Mouse (Mus musculus) heart, adult 2 months (tissue): Measurements from ENCODE around the gene Msi2. TPM values are rescaled to one million over a fixed set of nuclear protein-coding genes. Genes with fewer than 3 reads are reported as not detected.

ENCODE experiments used
- DNase-seq, 2 experiments: peaks; one replicate each; pipeline ENCODE4 v3.0.0; 2021
- H3K27ac ChIP-seq: fragments of 200-600 bp; 2 replicates; pipeline ENCODE4 v1.8.1; 2022
- H3K27me3 ChIP-seq: fragments of 200-500 bp; 2 replicates; pipeline ENCODE4 v1.6.1; 2012; ENCODE audit warnings: mild to moderate bottlenecking, low read length, inconsistent platforms, mixed read lengths; ENCODE audit not compliant: control insufficient read depth, insufficient read depth
- H3K36me3 ChIP-seq: fragments of 200-500 bp; 2 replicates; pipeline ENCODE4 v1.6.1; 2012; ENCODE audit warnings: low read length, inconsistent platforms; ENCODE audit not compliant: control insufficient read depth, insufficient read depth
- H3K4me1 ChIP-seq: fragments of 200-500 bp; 2 replicates; pipeline ENCODE4 v1.6.1; 2011; ENCODE audit warnings: low read length; ENCODE audit not compliant: control insufficient read depth, insufficient read depth
- H3K4me3 ChIP-seq: fragments of 200-600 bp; 2 replicates; pipeline ENCODE4 v1.8.1; 2022
- H3K79me2 ChIP-seq: fragments of 200-500 bp; replicated peaks from 2 replicates; pipeline ENCODE4 v1.6.1; 2012; ENCODE audit warnings: mild to moderate bottlenecking, inconsistent platforms, low read length, moderate library complexity, mixed read lengths; ENCODE audit not compliant: control insufficient read depth, insufficient read depth
- H3K9ac ChIP-seq: fragments of 200-500 bp; 2 replicates; pipeline ENCODE4 v1.6.1; 2012; ENCODE audit warnings: low read depth, mild to moderate bottlenecking, control low read depth, inconsistent platforms, low read length, mixed read lengths
- CTCF ChIP-seq: fragments of 200-600 bp; IDR thresholded peaks from 2 replicates; pipeline ENCODE4 v1.8.1; 2022; ENCODE audit warnings: antibody characterized with exemption, mild to moderate bottlenecking, moderate library complexity
- EP300 ChIP-seq: fragments of 200-500 bp; IDR thresholded peaks from 2 replicates; pipeline ENCODE4 v1.6.1; 2011; ENCODE audit warnings: low read depth, low read length, control low read depth; ENCODE audit not compliant: insufficient read depth
- POLR2A ChIP-seq: fragments of 200-500 bp; IDR thresholded peaks from 2 replicates; pipeline ENCODE4 v1.6.1; 2011; ENCODE audit warnings: mild to moderate bottlenecking, low read depth, low read length, control low read depth; ENCODE audit not compliant: insufficient read depth
- WGBS: fragments of 180-500 bp; shearing (Covaris S2); methylation state at CpG from one replicate; pipeline ENCODE4 v1.1.7; 2018; 5-methylcytosine and 5-hydroxymethylcytosine counted together
- intact Hi-C: fragments of 180-260 bp; cut with DNase I; formaldehyde crosslinking; loops from one replicate; pipeline ENCODE4 v1.15.1; 2025
- polyA plus RNA-seq: library from polyadenylated mRNA; depleted of rRNA; stranded (reverse); fragments of >200 nt; gene quantifications from 2 replicates; pipeline ENCODE4 v1.2.3, GENCODE M21; 2012
- total RNA-seq, 2 experiments: library from RNA; stranded (reverse); gene quantifications; 2 replicates each; pipeline ENCODE4 v1.2.3; 2021

Msi2 gene
- total and polyA plus RNA-seq, 3 experiments = 42.5 to 208 (median 176) TPM

DNA sequence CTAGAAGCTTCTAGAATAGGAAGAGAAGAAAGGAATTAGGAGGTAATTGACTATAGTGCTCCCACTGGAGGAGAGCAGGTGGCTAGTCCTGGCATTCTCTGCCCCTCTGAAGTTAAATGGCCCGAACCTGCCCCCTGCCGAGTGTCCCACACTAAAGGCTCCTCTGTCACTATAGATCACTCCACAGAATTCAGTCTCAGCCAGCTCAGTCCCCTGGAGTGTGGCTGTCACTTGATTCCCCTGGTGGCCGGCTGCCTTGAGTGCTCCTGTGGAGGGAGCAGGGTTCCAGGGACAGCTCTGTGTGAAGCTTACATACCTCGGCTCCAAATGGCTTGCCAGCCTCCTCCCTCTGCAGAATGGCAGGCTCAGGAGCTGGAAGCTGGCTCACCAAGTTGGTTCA, 391.3 kb downstream of the Msi2 start:
- intact Hi-C loops = no loop called here
- no peak overlapping the region for H3K27ac ChIP-seq
- no peak overlapping the region for H3K9ac ChIP-seq
- H3K4me3 ChIP-seq = no peak overlapping the region
- no peaks in the 10 kb centered on the region for H3K79me2 ChIP-seq
- H3K36me3 ChIP-seq = no peaks in the 10 kb centered on the region
- 26% methylated on average over 4 of the region's 4 CpGs for WGBS
- H3K4me1 ChIP-seq = no peaks in the 10 kb centered on the region
- TF ChIP-seq EP300 = no peak
- TF ChIP-seq POLR2A = no peak
- peak; percentile 18 for TF ChIP-seq CTCF
- no peaks in the 10 kb centered on the region for H3K27me3 ChIP-seq
- no peak for DNase-seq

DNA sequence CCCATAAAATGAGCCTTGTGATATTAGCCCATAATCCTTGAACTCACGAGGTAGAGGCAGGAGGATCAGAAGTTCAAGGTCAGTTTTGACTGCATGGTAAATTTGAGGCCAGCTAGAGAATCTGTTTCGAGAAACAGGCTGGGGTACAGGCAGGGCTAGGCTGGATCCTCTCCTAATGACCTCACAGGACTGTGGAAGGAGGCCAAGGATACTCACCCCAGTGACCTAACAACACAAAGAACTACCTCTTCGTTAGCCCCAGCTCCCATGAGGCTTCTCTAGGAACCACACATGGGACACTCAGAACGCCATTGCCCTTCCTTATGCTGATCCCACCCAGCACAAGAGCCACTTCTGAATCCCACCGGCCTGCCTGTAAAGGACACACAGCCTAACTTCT, 399.5 kb downstream of the Msi2 start:
- DNase-seq = no peak
- 37% methylated on average over 5 of the region's 5 CpGs for WGBS

DNA sequence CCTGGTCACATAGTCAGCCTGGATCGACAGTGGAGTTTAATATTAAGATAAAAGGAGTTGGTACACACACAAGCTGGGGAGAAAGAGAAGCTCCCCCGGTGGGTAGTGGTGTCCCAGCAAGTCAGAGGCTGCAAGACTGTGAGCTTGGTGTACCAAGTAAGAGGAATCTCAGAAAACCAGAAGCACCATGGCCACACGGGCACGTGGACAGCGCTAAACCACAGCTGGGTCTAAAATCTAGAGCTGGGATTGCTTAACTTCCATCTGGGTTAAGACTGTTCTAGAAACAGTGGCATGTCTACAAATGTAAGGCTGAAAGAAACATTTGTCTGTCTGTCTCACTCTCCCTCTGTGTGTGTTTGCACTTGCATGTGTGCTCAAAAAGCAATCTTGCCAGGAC, 402.9 kb downstream of the Msi2 start:
- Histone ChIP-seq H3K4me3 (no peak overlapping the region), H3K79me2 (no peaks in the 10 kb centered on the region), H3K9ac (no peak overlapping the region), H3K36me3 (no peaks in the 10 kb centered on the region), H3K4me1 (peaks cover 8% of the 10 kb centered on the region; the same call in 1 of the 2 replicates), H3K27me3 (no peaks in the 10 kb centered on the region), H3K27ac (no peak overlapping the region)
- intact Hi-C loops = no loop called here
- DNase-seq = no peak
- 73% methylated on average over 5 of the region's 5 CpGs for WGBS
- no peak for TF ChIP-seq CTCF
- TF ChIP-seq POLR2A = no peak
- TF ChIP-seq EP300 = no peak

More for the DNA sequence above, 399.5 kb downstream of the Msi2 start:
- Histone ChIP-seq H3K27ac (no peak overlapping the region), H3K79me2 (no peaks in the 10 kb centered on the region), H3K27me3 (no peaks in the 10 kb centered on the region), H3K4me3 (no peak overlapping the region), H3K36me3 (no peaks in the 10 kb centered on the region), H3K4me1 (peaks cover 6% of the 10 kb centered on the region; the same call in 1 of the 2 replicates), H3K9ac (no peak overlapping the region)
- no peak for TF ChIP-seq EP300
- intact Hi-C loops = no loop called here

GRCm38 (mm10) chr11:88314471-88314870, 403.8 kb downstream of the Msi2 start:
- intact Hi-C loops = loop anchor here (5.0 kb wide), 1 partner anchor 43 kb away; no protein-coding TSS in a partner anchor
- no peaks in the 10 kb centered on the region for H3K79me2 ChIP-seq
- no peak overlapping the region for H3K9ac ChIP-seq
- TF ChIP-seq EP300 (no peak), CTCF (no peak), POLR2A (no peak)
- no peak for DNase-seq
- H3K36me3 ChIP-seq = no peaks in the 10 kb centered on the region
- no peaks in the 10 kb centered on the region for H3K27me3 ChIP-seq
- H3K27ac ChIP-seq = no peak overlapping the region
- no peak overlapping the region for H3K4me3 ChIP-seq
- H3K4me1 ChIP-seq = peaks cover 10% of the 10 kb centered on the region
- WGBS = 61% methylated on average over 6 of the region's 6 CpGs

GRCm38 (mm10) chr11:88313512-88313911, 404.8 kb downstream of the Msi2 start:
- intact Hi-C loops = loop anchor here (5.0 kb wide), 1 partner anchor 44 kb away; no protein-coding TSS in a partner anchor
- Histone ChIP-seq H3K79me2 (no peaks in the 10 kb centered on the region), H3K4me1 (peaks cover 4% of the 10 kb centered on the region), H3K4me3 (no peak overlapping the region), H3K9ac (no peak overlapping the region), H3K27me3 (no peaks in the 10 kb centered on the region), H3K36me3 (no peaks in the 10 kb centered on the region), H3K27ac (no peak overlapping the region)
- WGBS = 27% methylated on average over 8 of the region's 8 CpGs
- peak in 1 of 2 experiments; percentile 17 for DNase-seq
- TF ChIP-seq POLR2A (no peak), CTCF (no peak), EP300 (no peak)

DNA sequence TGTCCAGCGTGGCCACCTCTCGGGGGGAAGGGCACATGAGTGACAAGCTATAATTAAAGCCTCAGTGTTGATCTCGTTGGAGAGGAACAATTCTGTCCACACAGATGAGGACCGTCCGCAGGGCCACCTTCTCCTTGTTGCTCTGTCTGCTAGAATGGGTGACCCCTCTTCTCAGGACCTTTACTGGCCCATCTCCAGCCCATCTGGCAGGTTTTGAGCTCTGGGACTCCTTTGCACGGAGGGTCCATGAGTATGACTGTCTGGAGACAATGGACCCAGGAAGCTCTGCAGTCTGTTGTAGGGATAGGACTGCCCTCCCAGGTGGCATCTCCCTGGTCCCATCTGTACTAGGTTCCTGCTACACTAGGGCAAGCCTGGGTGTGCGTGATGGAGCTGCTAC, 406.7 kb downstream of the Msi2 start:
- intact Hi-C loops = loop anchor here (5.0 kb wide), 1 partner anchor 46 kb away; no protein-coding TSS in a partner anchor
- H3K27ac ChIP-seq = no peak overlapping the region
- no peaks in the 10 kb centered on the region for H3K79me2 ChIP-seq
- no peak overlapping the region for H3K9ac ChIP-seq
- H3K4me1 ChIP-seq = peaks cover 4% of the 10 kb centered on the region
- H3K27me3 ChIP-seq = no peaks in the 10 kb centered on the region
- no peak overlapping the region for H3K4me3 ChIP-seq
- WGBS = 75% methylated on average over 7 of the region's 7 CpGs
- no peak for DNase-seq
- no peak for TF ChIP-seq POLR2A
- no peak for TF ChIP-seq CTCF
- TF ChIP-seq EP300 = no peak
- no peaks in the 10 kb centered on the region for H3K36me3 ChIP-seq
